ENCODE assay signal across 7 mouse cellular contexts in genomic region chr2:44705883-44706615, GRCm38 (mm10).
A peak's percentile ranks its signal among the peaks of the same experiment; 100 is the strongest.
DNase-seq lines count a peak whose midpoint lies in the region; ATAC-seq and TF ChIP-seq lines count a peak whose summit lies in the region.

No protein-coding gene starts in this region.

- no peak overlapping the region for H3K4me3 ChIP-seq in limb, embryonic 14.5 days (replicated peaks; ENCODE audit: low read length)
- no peak overlapping the region for H3K4me3 ChIP-seq in limb, embryonic 10.5 days
- no peak overlapping the region for H3K4me3 ChIP-seq in kidney, adult 2 months (ENCODE audit: insufficient read depth, low read depth, low read length)
- no peak overlapping the region for H3K4me3 ChIP-seq in lung, postnatal 0 days (ENCODE audit: low read depth, low read length)

- H3K27ac ChIP-seq in limb, embryonic 14.5 days (replicated peaks; ENCODE audit: low read depth, low read length): 0 out of 2 replicates have a peak overlapping the region, but pooled peaks have one; percentile 19
- H3K27ac ChIP-seq in limb, embryonic 10.5 days: no peak overlapping the region
- no peak overlapping the region for H3K27ac ChIP-seq in kidney, adult 2 months (ENCODE audit: insufficient read depth, low read depth, low read length)
- H3K27ac ChIP-seq in lung, postnatal 0 days (ENCODE audit: low read length): no peak overlapping the region; the same call in 1 of the 2 replicates

- H3K4me1 ChIP-seq in limb, embryonic 14.5 days (ENCODE audit: control insufficient read depth, insufficient read depth, low read length): no peaks in the 10 kb centered on the region
- no peaks in the 10 kb centered on the region for H3K4me1 ChIP-seq in limb, embryonic 10.5 days
- no peaks in the 10 kb centered on the region for H3K4me1 ChIP-seq in kidney, adult 2 months (ENCODE audit: control insufficient read depth, insufficient read depth, low read length)
- H3K4me1 ChIP-seq in lung, postnatal 0 days (ENCODE audit: insufficient read depth, low read depth, low read length): no peaks in the 10 kb centered on the region; the same call in 1 of the 2 replicates

- no peak overlapping the region for H3K9ac ChIP-seq in limb, embryonic 14.5 days (ENCODE audit: low read depth, low read length, severe bottlenecking)
- no peak overlapping the region for H3K9ac ChIP-seq in lung, postnatal 0 days (replicated peaks; ENCODE audit: low read depth)

- ATAC-seq in limb, embryonic 14.5 days (ENCODE audit: low FRiP score, low read depth): peak; percentile 44; the same call in 1 of the 2 replicates
- peak; percentile 87 for ATAC-seq in lung, postnatal 0 days

- H3K36me3 ChIP-seq in limb, embryonic 14.5 days (ENCODE audit: control insufficient read depth, insufficient read depth, low read length): no peaks in the 10 kb centered on the region
- no peaks in the 10 kb centered on the region for H3K36me3 ChIP-seq in limb, embryonic 10.5 days
- H3K36me3 ChIP-seq in kidney, adult 2 months (ENCODE audit: control insufficient read depth, insufficient read depth, low read length): no peaks in the 10 kb centered on the region
- no peaks in the 10 kb centered on the region for H3K36me3 ChIP-seq in lung, postnatal 0 days (ENCODE audit: insufficient read depth, low read length)

- no peaks in the 10 kb centered on the region for H3K9me3 ChIP-seq in limb, embryonic 14.5 days (ENCODE audit: control insufficient read depth, low read length)
- H3K9me3 ChIP-seq in limb, embryonic 10.5 days (replicated peaks): no peaks in the 10 kb centered on the region
- H3K9me3 ChIP-seq in lung, postnatal 0 days (ENCODE audit: low read length): no peaks in the 10 kb centered on the region

- H3K4me2 ChIP-seq in limb, embryonic 14.5 days (replicated peaks; ENCODE audit: low read depth, low read length, severe bottlenecking): no peak overlapping the region
- no peak overlapping the region for H3K4me2 ChIP-seq in lung, postnatal 0 days (replicated peaks; ENCODE audit: low read depth, low read length)

- no peaks in the 10 kb centered on the region for H3K27me3 ChIP-seq in limb, embryonic 14.5 days (ENCODE audit: control insufficient read depth, insufficient read depth, low read length)
- H3K27me3 ChIP-seq in limb, embryonic 10.5 days (ENCODE audit: low read depth, poor library complexity, severe bottlenecking): no peaks in the 10 kb centered on the region
- no peaks in the 10 kb centered on the region for H3K27me3 ChIP-seq in kidney, adult 2 months (replicated peaks; ENCODE audit: control insufficient read depth, insufficient read depth, low read length)
- H3K27me3 ChIP-seq in lung, postnatal 0 days (replicated peaks; ENCODE audit: insufficient read depth, low read length): no peaks in the 10 kb centered on the region

- no peak for TF ChIP-seq POLR2A in limb, embryonic 14.5 days (IDR thresholded peaks at IDR 0.05; ENCODE audit: borderline replicate concordance, extremely low read depth, insufficient read depth, insufficient read length)
- TF ChIP-seq POLR2A in kidney, adult 2 months (IDR thresholded peaks at IDR 0.05; ENCODE audit: low read depth, low read length): no peak

- WGBS in limb, embryonic 14.5 days: 60% methylated on average over 4 of the region's 4 CpGs
- 90% methylated on average over 4 of the region's 4 CpGs for WGBS in limb, embryonic 10.5 days
- 82% methylated on average over 4 of the region's 4 CpGs for WGBS in kidney, adult 2 months
- 54% methylated on average over 4 of the region's 4 CpGs for WGBS in lung, postnatal 0 days

- no peak for TF ChIP-seq CTCF in kidney, adult 2 months (conservative IDR thresholded peaks at IDR 0.05; ENCODE audit: insufficient read depth, insufficient read length, low read depth, low read length)
- TF ChIP-seq CTCF in lung, postnatal 0 days (IDR thresholded peaks at IDR 0.05): no peak

- peak; percentile 31; the same call in 1 of the 2 replicates for TF ChIP-seq EP300 in lung, postnatal 0 days (IDR thresholded peaks at IDR 0.05)

- peak; percentile 48 for DNase-seq in limb, embryonic 14.5 days (ENCODE audit: low spot score)
- DNase-seq in limb, embryonic 10.5 days (ENCODE audit: low spot score): no peak
- DNase-seq in frontal cortex, postnatal 36 days (ENCODE audit: low spot score in 2 of 2): peak; percentile 19 to 66
- DNase-seq in kidney, adult 2 months: peak; percentile 19
- DNase-seq in lung, postnatal 0 days (ENCODE audit: low spot score): peak; percentile 85
- no peak for DNase-seq in embryo, embryonic 9.5 days (ENCODE audit: extremely low spot score)
- DNase-seq in cerebellum, postnatal 4 days (ENCODE audit: low spot score in 2 of 2): no peak

Comparison
In these comparisons a context has a peak if more than half of its experiments do, and no peak if none do; other contexts are left out.
1. DNase-seq: peak in limb, embryonic 14.5 days (single experiment), frontal cortex, postnatal 36 days (2 of 2), kidney, adult 2 months (single experiment) and lung, postnatal 0 days (single experiment); none in limb, embryonic 10.5 days (single experiment), embryo, embryonic 9.5 days (single experiment) and cerebellum, postnatal 4 days (0 of 2).